Comparison of ENCODE assay signal across 8 mouse cellular contexts in genomic region chr9:62535566-62535965, GRCm38 (mm10). TPM values are rescaled to one million over a fixed set of nuclear protein-coding genes. Genes with fewer than 3 reads are reported as not detected.
A peak's percentile ranks its signal among the peaks of the same experiment; 100 is the strongest.
DNase-seq lines count a peak whose midpoint lies in the region; ATAC-seq and TF ChIP-seq lines count a peak whose summit lies in the region.

No protein-coding gene starts in this region.

- H3K4me1 ChIP-seq in cerebellum, adult 2 months (ENCODE audit: control insufficient read depth, insufficient read depth, low read length), result peaks cover 61% of the 10 kb centered on the region
- H3K4me1 ChIP-seq in heart, embryonic 16.5 days (ENCODE audit: control insufficient read depth, insufficient read depth, low read length), result peaks cover 11% of the 10 kb centered on the region
- H3K4me1 ChIP-seq in midbrain, embryonic 10.5 days, result peaks cover 73% of the 10 kb centered on the region

- H3K27ac ChIP-seq in cerebellum, adult 2 months (ENCODE audit: insufficient read depth, low read length), result peak overlapping the region; percentile 98
- H3K27ac ChIP-seq in heart, embryonic 16.5 days (ENCODE audit: low read length), result no peak overlapping the region
- peak overlapping the region; percentile 95 for H3K27ac ChIP-seq in midbrain, embryonic 10.5 days (replicated peaks)

- H3K4me3 ChIP-seq in cerebellum, adult 2 months (replicated peaks; ENCODE audit: insufficient read depth, low read depth, low read length), result peak overlapping the region; percentile 77
- peak overlapping the region; percentile 75 for H3K4me3 ChIP-seq in heart, embryonic 16.5 days (ENCODE audit: low read length)
- H3K4me3 ChIP-seq in midbrain, embryonic 10.5 days, result peak overlapping the region; percentile 78

- 8% methylated on average over 8 of the region's 8 CpGs for WGBS in cerebellum, adult 2 months
- 77% methylated on average over 8 of the region's 8 CpGs for WGBS in heart, embryonic 16.5 days
- WGBS in midbrain, embryonic 10.5 days, result 71% methylated on average over 8 of the region's 8 CpGs

- H3K4me2 ChIP-seq in heart, embryonic 16.5 days (ENCODE audit: low read depth, low read length), result peak overlapping the region; percentile 97

- no peaks in the 10 kb centered on the region for H3K9me3 ChIP-seq in heart, embryonic 16.5 days (replicated peaks; ENCODE audit: control insufficient read depth, low read length)
- H3K9me3 ChIP-seq in midbrain, embryonic 10.5 days (replicated peaks), result no peaks in the 10 kb centered on the region

- no peak for TF ChIP-seq CTCF in cerebellum, adult 2 months (IDR thresholded peaks at IDR 0.05; ENCODE audit: borderline replicate concordance, insufficient read depth, low read depth, low read length)

- no peaks in the 10 kb centered on the region for H3K27me3 ChIP-seq in cerebellum, adult 2 months (ENCODE audit: control insufficient read depth, insufficient read depth, low read length)
- peaks cover 3% of the 10 kb centered on the region; the same call in 1 of the 2 replicates for H3K27me3 ChIP-seq in heart, embryonic 16.5 days (ENCODE audit: control insufficient read depth, insufficient read depth, low read length)
- peaks cover 62% of the 10 kb centered on the region for H3K27me3 ChIP-seq in midbrain, embryonic 10.5 days (ENCODE audit: low read depth, poor library complexity, severe bottlenecking)

- intact Hi-C loops in heart, postnatal 10 days (cut with DNase I), result no loop called here

- no peak overlapping the region for H3K9ac ChIP-seq in heart, embryonic 16.5 days (ENCODE audit: low read length)

- no peaks in the 10 kb centered on the region for H3K36me3 ChIP-seq in heart, embryonic 16.5 days (ENCODE audit: control insufficient read depth, insufficient read depth)
- H3K36me3 ChIP-seq in midbrain, embryonic 10.5 days, result no peaks in the 10 kb centered on the region

- no peak for ATAC-seq in heart, embryonic 16.5 days (replicated peaks; ENCODE audit: extremely low read depth, insufficient read depth, low FRiP score)
- no peak for ATAC-seq in megakaryocyte, adult 5-6 weeks (ENCODE audit: poor library complexity, severe bottlenecking)

- no peak for TF ChIP-seq POLR2A in cerebellum, adult 2 months (IDR thresholded peaks at IDR 0.05; ENCODE audit: borderline replicate concordance, insufficient read depth, low read length)

- DNase-seq in heart, adult 11 months, result peak; percentile 93
- DNase-seq in heart, postnatal 10 days, result no peak
- DNase-seq in cerebellum, adult 2 months, result peak; percentile 73 to 76
- DNase-seq in midbrain, embryonic 10.5 days (ENCODE audit: low spot score), result no peak
- DNase-seq in thymus, postnatal 36 days, result no peak
- no peak for DNase-seq in frontal cortex, postnatal 14 days (ENCODE audit: low spot score in 2 of 2)

RNA-seq across cellular contexts. Expression of gene Coro2b, which starts 1.3 kb away (rescaled TPM):
- 10 to 100 TPM; 17.9 to 20.3 TPM for total RNA-seq in heart, postnatal 10 days (2021)
- polyA plus RNA-seq in cerebellum, adult 2 months (2012; rRNA removed), result 210 and 244 TPM in 2 replicates
- 7.1 and 8.3 TPM in 2 replicates for polyA plus RNA-seq in heart, embryonic 16.5 days (2015; fragmentation: Nextera tagmentation; extraction: Ambion mirVana)
- 12.8 and 16.2 TPM in 2 replicates for polyA plus RNA-seq in midbrain, embryonic 10.5 days (2016; fragmentation: Nextera tagmentation; extraction: Ambion mirVana)
- 0.11 and 0.18 TPM in 2 replicates for total RNA-seq in megakaryocyte, adult 5-6 weeks (2015)
- total RNA-seq in megakaryocyte, adult 5-6 weeks (2017), result 0.22 TPM in 1 of 2 replicates, not detected in the other

Comparison
In these comparisons a context has a peak if more than half of its experiments do, and no peak if none do; other contexts are left out.
1. DNase-seq: peak in heart, adult 11 months (single experiment) and cerebellum, adult 2 months (2 of 2); none in heart, postnatal 10 days (0 of 2), midbrain, embryonic 10.5 days (single experiment), thymus, postnatal 36 days (0 of 2) and frontal cortex, postnatal 14 days (0 of 2).
2. RNA of gene Coro2b, which starts 1.3 kb away (polyA plus RNA-seq): 210 to 244 TPM in cerebellum, adult 2 months; 12.8 to 16.2 TPM in midbrain, embryonic 10.5 days and 7.1 to 8.3 TPM in heart, embryonic 16.5 days; every median in the first group is over 10 times any median in the second.
3. Peak in every context shown above with its lines, with median percentiles within 50 percentile points of each other: H3K4me3 ChIP-seq.